Mouse (Mus musculus): ENCODE measurements at regions not wholly inside any gene's neighbourhood (a gene's known extent, or its start where the extent isn't known, plus 50 kb on each side); places are given as distances from the start of the nearest gene placed in this dataset.

- TF ChIP-seq POLR2A (IDR thresholded peaks at IDR 0.05; ENCODE audit: insufficient read depth, low read depth, low read length): no peak
- no peak for TF ChIP-seq CTCF (IDR thresholded peaks at IDR 0.05)
- TF ChIP-seq EP300 (IDR thresholded peaks at IDR 0.05; ENCODE audit: insufficient read depth, low read depth, low read length): no peak
These were observed 111.1 kb upstream of the Slc39a10 start for GRCm38 (mm10) chr1:47003746-47004145.
